Mouse (Mus musculus) neutrophil, adult 5-6 weeks (primary cell): Measurements from ENCODE around the gene Snx22. TPM values are rescaled to one million over a fixed set of nuclear protein-coding genes. Genes with fewer than 3 reads are reported as not detected.

ENCODE experiments used
- ATAC-seq: fragments of 151-379, 151-347 bp; 2 replicates; pipeline ENCODE4 v1.8.0; 2017; ENCODE audit warnings: mild to moderate bottlenecking, moderate TSS enrichment; ENCODE audit not compliant: insufficient number of reproducible peaks, poor library complexity, low FRiP score, severe bottlenecking; ENCODE audit errors: extremely low read depth
- total RNA-seq: library from RNA; stranded (forward); fragments of 200-1000 nt; gene quantifications from 2 replicates; pipeline ENCODE4 v1.2.3, GENCODE M21; 2017

Snx22 gene
- total RNA-seq, 1 experiment from 2014 or later: 0.58 TPM

DNA sequence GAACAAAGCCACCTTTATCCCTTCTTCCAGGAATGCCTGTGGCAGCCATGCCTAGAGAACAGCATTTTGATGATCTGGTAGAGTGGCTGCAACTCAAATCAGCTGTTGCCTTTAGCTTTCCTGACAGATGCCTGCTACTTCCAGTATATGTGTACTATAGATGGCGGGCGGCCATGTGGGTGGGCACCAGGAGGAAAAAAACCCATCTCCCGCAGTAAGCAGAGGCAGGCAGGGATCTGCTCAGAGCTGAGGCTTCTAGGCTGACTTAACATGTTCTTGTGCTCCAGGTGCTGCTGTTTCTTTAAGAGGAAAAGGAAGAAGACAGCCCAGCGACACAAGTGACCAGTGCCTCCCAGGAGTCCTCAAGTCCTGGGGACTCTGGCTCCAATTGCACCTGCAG, 30.2 kb downstream of the Snx22 start:
- no peak for ATAC-seq

DNA sequence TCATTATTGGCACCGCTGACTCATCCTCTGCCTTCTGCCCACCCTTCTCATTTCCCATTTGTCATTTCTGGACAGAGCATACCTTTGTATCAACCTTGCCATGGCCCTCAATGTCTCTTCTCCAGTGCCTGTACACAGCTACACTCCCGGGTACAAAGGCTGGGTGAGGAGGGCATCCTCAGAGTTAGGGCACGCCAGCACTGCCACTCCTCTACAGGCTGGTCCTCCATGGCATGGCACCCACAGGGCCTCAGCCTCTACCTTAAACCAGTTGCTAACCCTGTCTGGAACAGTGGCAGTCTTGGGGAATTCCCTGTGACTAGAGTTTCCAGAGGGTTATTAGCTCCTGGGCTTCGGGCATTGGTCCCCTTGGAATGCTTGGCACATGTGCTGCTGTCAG, 30.9 kb downstream of the Snx22 start:
- ATAC-seq: no peak

DNA sequence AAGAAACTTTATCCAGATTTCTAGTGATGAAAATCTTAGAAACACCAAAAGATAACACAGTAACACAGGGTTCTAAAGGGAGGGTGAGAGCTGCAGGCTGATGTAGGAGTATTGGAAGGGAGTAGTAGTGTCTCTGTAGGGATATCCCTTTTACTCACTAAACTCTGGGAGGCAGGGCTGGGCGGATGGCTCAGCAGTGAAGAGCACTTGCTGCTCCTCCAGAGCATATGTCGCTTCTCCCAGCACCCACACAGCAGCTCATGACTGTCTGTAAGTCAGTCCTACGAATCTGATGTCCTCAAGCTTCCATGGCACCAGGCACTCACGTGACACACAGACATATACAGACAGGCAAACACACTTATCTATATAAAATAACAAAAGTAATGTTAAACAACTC, 31.4 kb downstream of the Snx22 start:
- ATAC-seq: no peak

DNA sequence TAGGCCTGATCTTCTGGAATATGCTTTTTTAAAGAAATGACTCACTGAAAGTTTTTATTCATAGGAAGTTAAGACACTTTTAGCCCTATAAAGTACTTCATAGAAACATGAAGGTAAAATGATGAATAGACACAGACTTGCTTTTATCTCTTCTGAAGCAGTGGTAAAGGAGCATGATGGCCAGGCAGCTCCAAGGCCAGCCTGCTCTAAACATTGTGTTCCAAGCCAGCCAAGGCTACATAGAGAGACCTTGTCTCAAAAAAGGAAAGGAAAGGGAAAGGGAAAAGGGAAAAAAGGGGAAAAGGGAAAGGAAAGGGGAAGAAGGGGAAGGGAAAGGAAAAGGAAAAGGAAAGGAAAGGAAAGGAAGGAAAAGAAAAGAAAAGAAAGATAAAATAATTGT, 48.9 kb downstream of the Snx22 start:
- no peak for ATAC-seq

Other genes with a start within 250 kb of the Snx22 start
- 5.6 and 5.7 TPM in 2 replicates for gene Zfp609, start 242.2 kb downstream of the Snx22 start, total RNA-seq
- 0.25 and 0.35 TPM in 2 replicates for gene Pclaf, start 179.5 kb downstream of the Snx22 start, total RNA-seq
- 26.5 and 41.9 TPM in 2 replicates for gene Trip4, start 160.9 kb downstream of the Snx22 start, total RNA-seq
- gene Csnk1g1, start 160.8 kb downstream of the Snx22 start, total RNA-seq: 54.1 and 57.8 TPM in 2 replicates
- gene Ppib, start 9.5 kb downstream of the Snx22 start, total RNA-seq: 260 and 279 TPM in 2 replicates
- 86.3 and 104 TPM in 2 replicates for gene Snx1, start 56.9 kb upstream of the Snx22 start, total RNA-seq
- 45.0 and 51.6 TPM in 2 replicates for gene Ciao2a, start 56.9 kb upstream of the Snx22 start, total RNA-seq
- gene Dapk2, start 88.5 kb upstream of the Snx22 start, total RNA-seq: 0.93 and 1.6 TPM in 2 replicates